Mouse (Mus musculus) heart, embryonic 11.5 days (tissue): ENCODE results near the gene Tcf20. TPM values are rescaled to one million over a fixed set of nuclear protein-coding genes. Genes with fewer than 3 reads are reported as not detected.

Experiments
- ATAC-seq: fragments of 200-750 bp; cut with Nextera tagmentation; replicated peaks from 2 replicates; pipeline ENCODE4 v1.8.0; 2017; ENCODE audit warnings: moderate library complexity; ENCODE audit not compliant: insufficient number of reproducible peaks, low FRiP score, low TSS enrichment
- H3K27ac ChIP-seq: fragments of 300-500 bp; sonication (generic); 2 replicates; pipeline ENCODE4 v1.5.1; 2014; ENCODE audit warnings: mild to moderate bottlenecking, low read depth, low read length
- H3K27me3 ChIP-seq: fragments of 300-500 bp; sonication (generic); 2 replicates; pipeline ENCODE4 v1.6.1; 2014; ENCODE audit warnings: mild to moderate bottlenecking, low read length, mixed read lengths; ENCODE audit not compliant: control insufficient read depth, insufficient read depth
- H3K36me3 ChIP-seq: fragments of 300-500 bp; sonication (generic); 2 replicates; pipeline ENCODE4 v1.6.1; 2014; ENCODE audit warnings: mild to moderate bottlenecking, low read length, moderate library complexity, mixed read lengths; ENCODE audit not compliant: control insufficient read depth, insufficient read depth
- H3K4me1 ChIP-seq: fragments of 300-500 bp; sonication (generic); 2 replicates; pipeline ENCODE4 v1.6.1; 2014; ENCODE audit warnings: low read length; ENCODE audit not compliant: control insufficient read depth, insufficient read depth
- H3K4me2 ChIP-seq: fragments of 300-500 bp; sonication (generic); 2 replicates; pipeline ENCODE4 v1.6.1; 2014; ENCODE audit warnings: mild to moderate bottlenecking, moderate library complexity
- H3K4me3 ChIP-seq: fragments of 300-500 bp; sonication (generic); 2 replicates; pipeline ENCODE4 v1.5.1; 2014; ENCODE audit warnings: low read depth, low read length
- H3K9ac ChIP-seq: fragments of 300-500 bp; sonication (generic); 2 replicates; pipeline ENCODE4 v1.6.1; 2014; ENCODE audit warnings: mild to moderate bottlenecking, low read depth, low read length, moderate library complexity
- H3K9me3 ChIP-seq: fragments of 300-500 bp; sonication (generic); replicated peaks from 2 replicates; pipeline ENCODE4 v1.6.1; 2016; ENCODE audit warnings: low read length; ENCODE audit not compliant: control insufficient read depth
- WGBS: fragments of 180-500 bp; shearing (Covaris S2); extraction: QIAGEN DNeasy Blood & Tissue Kit; methylation state at CpG from one replicate; pipeline ENCODE4 v1.1.7; 2014; ENCODE audit not compliant: insufficient replicate concordance; 5-methylcytosine and 5-hydroxymethylcytosine counted together
- microRNA-seq: library from miRNA; unstranded; fragments of <30 nt; microRNA quantifications from one replicate; pipeline ENCODE4, GENCODE M21; 2016; ENCODE audit warnings: borderline number of aligned reads
- polyA plus RNA-seq: library from polyadenylated mRNA; unstranded; fragments of >200 nt; fragmentation: Nextera tagmentation; extraction: Ambion mirVana; gene quantifications from 2 replicates; pipeline ENCODE4 v1.2.1, GENCODE M21; 2014

Gene Tcf20
- polyA plus RNA-seq, 1 experiment from 2014 or later, result 6.7 TPM

GRCm38 (mm10) chr15:82765943-82766342, 221.7 kb downstream of the Tcf20 start:
- Histone ChIP-seq H3K4me3 (no peak overlapping the region), H3K9me3 (no peaks in the 10 kb centered on the region), H3K27ac (no peak overlapping the region), H3K36me3 (no peaks in the 10 kb centered on the region), H3K27me3 (no peaks in the 10 kb centered on the region), H3K4me1 (no peaks in the 10 kb centered on the region), H3K4me2 (no peak overlapping the region), H3K9ac (no peak overlapping the region)
- ATAC-seq, result no peak
- 84% methylated on average over 2 of the region's 2 CpGs for WGBS

- Histone ChIP-seq H3K4me3 (no peak overlapping the region), H3K36me3 (no peaks in the 10 kb centered on the region), H3K4me2 (no peak overlapping the region), H3K4me1 (no peaks in the 10 kb centered on the region), H3K9me3 (no peaks in the 10 kb centered on the region), H3K27ac (no peak overlapping the region), H3K9ac (no peak overlapping the region), H3K27me3 (no peaks in the 10 kb centered on the region)
- 78% methylated on average over 6 of the region's 6 CpGs for WGBS
- ATAC-seq, result no peak
Observed at GRCm38 (mm10) chr15:82764881-82765280, 222.8 kb downstream of the Tcf20 start.

GRCm38 (mm10) chr15:82763631-82764420, 223.8 kb downstream of the Tcf20 start, which contains the start of gene Cyp2d40:
TSS of gene Cyp2d40 (minus strand) at chr15:82764183.
- no peak within 1 kb of the TSS for H3K27ac ChIP-seq

More at GRCm38 (mm10) chr15:82763631-82764420, 223.8 kb downstream of the Tcf20 start, which contains the start of gene Cyp2d40:
- H3K9ac ChIP-seq, result no peak within 1 kb of the TSS
- no peaks in the 10 kb centered on the region for H3K9me3 ChIP-seq
- H3K4me2 ChIP-seq, result no peak within 1 kb of the TSS
- H3K27me3 ChIP-seq, result no peaks in the 10 kb centered on the region
- H3K4me1 ChIP-seq, result no peaks in the 10 kb centered on the region
- no peak within 1 kb of the TSS for H3K4me3 ChIP-seq
- no peaks in the 10 kb centered on the region for H3K36me3 ChIP-seq
- 83% methylated on average over 9 of the region's 9 CpGs for WGBS
- ATAC-seq, result no peak

Small RNA genes lying within 50 kb of the gene (microRNA-seq; reads per million reads assigned to microRNA genes)
- not detected for gene Gm27618
- 17.4 reads per million, percentile 49 among the genes with 10 or more reads in this experiment for gene Mir3080

Other genes with a start within 250 kb of the Tcf20 start
- not detected in 2 replicates for gene Cyp2d40, start 223.7 kb downstream of the Tcf20 start, polyA plus RNA-seq
- gene Cyp2d26, start 193.6 kb downstream of the Tcf20 start, polyA plus RNA-seq, result not detected in 2 replicates
- 1.6 and 1.7 TPM in 2 replicates for gene Nfam1, start 45.4 kb upstream of the Tcf20 start, polyA plus RNA-seq
- 56.4 and 68.5 TPM in 2 replicates for gene Serhl, start 101.6 kb upstream of the Tcf20 start, polyA plus RNA-seq
- 34.9 and 42.7 TPM in 2 replicates for gene Rrp7a, start 134.9 kb upstream of the Tcf20 start, polyA plus RNA-seq
- 88.5 and 89.4 TPM in 2 replicates for gene Poldip3, start 161.5 kb upstream of the Tcf20 start, polyA plus RNA-seq
- 154 and 162 TPM in 2 replicates for gene Cyb5r3, start 184.7 kb upstream of the Tcf20 start, polyA plus RNA-seq